Mouse (Mus musculus): ENCODE results near the gene Ppm1m.

Ppm1m gene

GRCm38 (mm10) chr9:106199535-106200272, at the start of gene Ppm1m:
Ppm1m (minus strand) TSS chr9:106199746.
- no peak for DNase-seq (ENCODE audit: low read depth, low spot score)

GRCm38 (mm10) chr9:106242813-106243488, 43.4 kb upstream of the Ppm1m start:
- no peak for DNase-seq (ENCODE audit: low read depth, low spot score)

- DNase-seq (ENCODE audit: low read depth, low spot score), result no peak
Measured at GRCm38 (mm10) chr9:106241541-106242164, 42.1 kb upstream of the Ppm1m start.

- no peak for DNase-seq (ENCODE audit: low read depth, low spot score)
Measured at GRCm38 (mm10) chr9:106237878-106238277, 38.3 kb upstream of the Ppm1m start.

GRCm38 (mm10) chr9:106237401-106237800, 37.9 kb upstream of the Ppm1m start:
- no peak for DNase-seq (ENCODE audit: low read depth, low spot score)

DNA sequence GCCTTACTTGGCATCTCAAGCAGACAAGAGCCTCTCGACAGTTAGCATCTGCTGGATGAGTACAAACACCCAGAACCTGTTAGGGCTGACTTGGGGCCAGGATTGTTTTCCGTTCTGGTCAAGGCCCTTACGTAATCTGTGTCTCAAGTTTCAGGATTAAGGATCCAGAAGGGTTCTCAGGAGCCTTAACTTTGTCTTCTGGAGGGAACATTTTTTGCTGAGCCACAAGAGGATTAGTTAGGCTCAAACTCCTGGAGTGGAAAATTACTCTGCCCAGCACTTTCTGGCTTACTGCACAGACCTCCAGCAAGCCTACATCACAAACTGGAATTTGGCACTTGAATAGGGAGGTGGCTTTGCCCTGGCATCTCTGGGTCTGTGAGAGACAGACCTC, 37.3 kb upstream of the Ppm1m start:
- no peak for DNase-seq (ENCODE audit: low read depth, low spot score)

GRCm38 (mm10) chr9:106236156-106236817, 36.7 kb upstream of the Ppm1m start:
- DNase-seq (ENCODE audit: low read depth, low spot score), result no peak

DNA sequence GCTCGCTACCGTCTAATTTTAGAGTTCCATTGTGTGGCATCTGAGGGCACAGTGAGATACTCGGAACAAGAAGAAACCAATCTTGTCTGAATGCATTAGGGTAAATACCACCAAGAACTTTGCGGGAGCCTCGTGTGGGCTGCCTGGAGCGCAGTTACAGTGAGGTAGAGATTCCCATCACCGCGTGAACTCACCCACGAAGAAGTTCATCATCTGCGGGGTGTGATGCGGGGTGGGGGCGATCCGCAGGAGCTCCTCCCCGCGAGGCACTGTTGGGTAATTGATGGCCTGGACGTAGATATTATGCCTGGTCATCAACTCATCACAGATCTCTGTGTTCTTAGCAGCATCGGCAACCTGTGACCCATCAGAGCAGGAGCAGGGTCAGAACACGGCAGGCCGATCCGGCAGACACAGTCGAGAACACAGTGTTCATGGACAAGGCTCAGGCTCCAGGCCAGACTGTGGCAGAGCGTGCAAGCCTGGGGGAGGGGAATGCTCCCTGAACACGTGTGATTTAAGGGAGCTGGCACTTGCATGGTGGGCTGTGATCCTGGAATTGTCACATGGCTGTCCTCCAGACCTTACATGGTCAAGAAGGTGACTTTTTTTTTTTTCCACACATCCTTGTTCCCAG, 35.8 kb upstream of the Ppm1m start:
- DNase-seq (ENCODE audit: low read depth, low spot score), result no peak

DNA sequence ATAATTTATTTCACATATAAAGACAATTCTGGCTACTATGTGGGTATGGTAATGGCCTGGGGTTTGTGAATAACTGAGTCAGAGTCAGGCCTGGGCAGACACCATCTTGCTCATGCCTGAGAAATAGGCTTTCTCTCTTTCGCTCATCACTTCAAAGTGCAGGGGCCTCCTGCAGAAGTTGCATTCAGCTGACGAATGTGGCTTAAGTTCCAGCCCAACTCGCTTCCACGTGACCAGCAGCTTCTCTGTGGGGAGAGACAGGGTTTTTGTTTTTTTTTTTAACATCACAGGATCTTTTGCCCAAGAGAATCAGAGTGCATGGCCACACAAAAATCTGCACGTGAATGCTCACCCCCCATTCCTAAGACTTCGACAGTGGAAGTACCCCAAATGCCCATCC, 34.4 kb upstream of the Ppm1m start:
- DNase-seq (ENCODE audit: low read depth, low spot score), result no peak

DNA sequence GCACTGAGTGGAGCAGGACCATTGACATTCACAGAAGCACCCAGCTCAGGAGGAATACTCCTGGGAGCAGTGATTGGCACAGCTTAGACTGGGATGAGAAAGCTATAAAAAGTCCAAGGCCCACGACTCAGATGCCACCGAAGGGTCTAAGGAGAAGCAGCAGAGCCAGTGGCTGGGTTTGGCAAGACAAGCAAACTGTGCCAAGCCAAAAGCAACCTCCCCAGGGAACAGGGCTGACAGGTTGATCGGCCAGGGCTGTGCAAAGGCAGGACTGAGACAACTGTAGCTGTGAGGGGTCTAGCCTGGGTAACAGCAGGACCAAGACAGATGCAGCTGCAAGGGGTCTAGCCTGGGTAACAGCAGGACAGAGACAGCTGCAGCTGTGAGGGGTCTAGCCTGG, 33.4 kb upstream of the Ppm1m start:
- no peak for DNase-seq (ENCODE audit: low read depth, low spot score)

DNA sequence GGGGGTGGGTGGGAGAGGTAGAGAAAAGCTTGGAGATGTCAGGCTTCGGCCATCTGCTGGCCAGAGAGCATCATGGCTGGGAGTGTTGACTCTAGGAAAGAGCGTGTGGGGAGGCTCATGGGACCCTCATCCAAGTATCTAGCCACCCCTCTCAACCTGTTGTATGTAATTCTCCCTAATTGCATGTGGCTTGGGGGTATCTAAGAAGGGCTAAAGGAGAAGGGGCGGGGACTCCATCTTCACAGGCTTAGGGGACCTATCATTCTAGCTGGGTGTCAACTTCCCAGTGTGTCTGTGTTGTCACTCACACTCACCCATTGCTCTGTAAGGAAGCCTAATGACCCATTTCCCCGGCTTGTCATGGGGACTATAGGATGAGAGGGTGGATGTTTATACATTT, 32.3 kb upstream of the Ppm1m start:
- no peak for DNase-seq (ENCODE audit: low read depth, low spot score)

DNA sequence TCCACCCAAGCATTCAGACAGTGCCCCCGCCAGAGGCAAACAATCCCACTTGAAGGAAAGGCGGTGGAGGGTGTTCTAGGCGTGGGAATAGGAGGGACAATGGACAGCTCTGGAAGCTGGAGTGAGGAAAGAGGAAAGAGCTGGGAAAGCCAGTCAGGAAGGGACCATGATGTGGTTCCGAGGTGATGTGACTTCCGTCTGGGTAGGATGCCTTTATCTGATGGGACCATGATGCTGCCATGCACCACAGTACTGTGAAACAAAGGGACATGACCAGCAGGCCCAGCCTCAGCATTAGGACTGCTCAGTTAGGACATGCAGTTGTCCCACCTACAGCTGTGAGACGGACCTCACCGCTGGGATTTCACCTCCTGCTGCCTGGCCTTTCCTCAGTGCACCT, 31.7 kb upstream of the Ppm1m start:
- no peak for DNase-seq (ENCODE audit: low read depth, low spot score)

- DNase-seq (ENCODE audit: low read depth, low spot score), result peak; percentile 42
Measured at GRCm38 (mm10) chr9:106230734-106231106, 31.2 kb upstream of the Ppm1m start.

DNA sequence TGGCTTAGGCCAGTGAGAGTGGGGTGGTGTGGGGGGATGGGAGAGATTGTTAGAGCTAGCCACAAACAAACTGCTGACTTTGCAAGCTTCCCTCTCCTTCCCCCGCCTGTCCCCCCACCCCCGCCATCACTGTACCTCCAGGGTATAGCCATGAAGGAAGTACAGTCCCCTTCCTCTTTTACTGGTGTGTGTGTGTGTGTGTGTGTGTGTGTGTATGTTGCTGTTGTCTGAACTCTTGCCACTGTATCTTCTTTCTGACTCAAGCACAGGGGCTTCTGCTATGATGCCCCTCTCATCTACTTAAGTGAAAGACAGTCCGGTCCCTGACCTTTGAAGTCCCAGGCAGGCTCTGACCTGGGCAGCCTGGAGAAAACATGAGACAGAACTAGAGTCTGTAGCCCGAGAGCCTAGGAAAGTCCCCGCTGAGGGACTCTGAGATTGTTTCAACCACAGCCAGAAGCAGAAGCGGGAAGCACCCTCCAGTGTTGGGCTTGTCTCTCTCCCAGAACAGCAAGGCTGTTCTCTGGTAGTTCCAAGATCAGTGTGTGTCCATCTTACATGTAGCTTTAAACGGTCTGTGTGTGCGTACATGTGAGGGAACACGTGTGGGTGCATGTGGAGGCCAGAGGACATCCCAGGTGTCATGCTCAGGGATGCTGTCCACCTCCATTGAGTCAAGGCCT, 30.6 kb upstream of the Ppm1m start:
- no peak for DNase-seq (ENCODE audit: low read depth, low spot score)

DNA sequence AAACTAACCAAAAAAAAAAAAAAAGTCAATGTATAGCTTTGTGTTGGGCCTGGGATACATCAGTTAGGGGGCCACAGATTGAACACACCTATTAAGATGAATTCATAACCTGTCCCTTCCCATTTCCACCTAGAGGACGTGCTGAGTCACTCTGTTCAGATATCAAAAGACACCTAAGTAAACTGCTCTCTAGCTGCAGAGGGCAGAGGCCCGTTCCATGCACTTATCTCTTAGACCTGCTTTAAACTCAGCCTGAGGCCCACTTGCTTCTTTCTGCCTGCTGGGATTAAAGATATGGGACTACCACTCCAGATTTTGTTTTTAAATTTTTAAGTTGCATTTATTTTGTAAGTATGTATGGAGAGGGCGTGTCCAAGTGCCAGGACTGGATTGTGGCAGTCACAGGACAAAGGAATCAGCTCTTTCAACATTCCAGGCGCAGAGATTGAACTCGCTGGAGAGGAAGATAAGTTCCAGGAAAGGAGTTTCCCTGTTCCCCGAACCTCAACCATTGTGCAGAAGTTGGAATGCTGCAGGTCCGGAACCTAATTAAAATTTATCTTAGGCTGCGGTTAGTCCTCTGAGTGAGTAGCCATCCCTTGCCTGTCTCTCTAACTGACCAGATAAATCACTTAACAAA, 28.4 kb upstream of the Ppm1m start:
- peak; percentile 50 for DNase-seq (ENCODE audit: low read depth, low spot score)

DNA sequence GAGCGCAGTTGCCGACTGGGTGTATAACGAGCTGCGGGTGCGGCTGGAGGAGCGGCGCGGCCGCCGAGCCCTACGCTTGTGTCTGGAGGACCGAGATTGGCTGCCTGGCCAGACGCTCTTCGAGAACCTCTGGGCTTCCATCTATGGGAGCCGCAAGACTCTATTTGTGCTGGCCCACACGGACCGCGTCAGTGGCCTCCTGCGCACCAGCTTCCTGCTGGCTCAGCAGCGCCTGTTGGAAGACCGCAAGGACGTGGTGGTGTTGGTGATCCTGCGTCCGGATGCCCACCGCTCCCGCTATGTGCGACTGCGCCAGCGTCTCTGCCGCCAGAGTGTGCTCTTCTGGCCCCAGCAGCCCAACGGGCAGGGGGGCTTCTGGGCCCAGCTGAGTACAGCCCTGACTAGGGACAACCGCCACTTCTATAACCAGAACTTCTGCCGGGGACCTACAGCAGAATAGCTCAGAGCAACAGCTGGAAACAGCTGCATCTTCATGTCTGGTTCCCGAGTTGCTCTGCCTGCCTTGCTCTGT, 26.7 kb upstream of the Ppm1m start:
- DNase-seq (ENCODE audit: low read depth, low spot score), result peak; percentile 66

GRCm38 (mm10) chr9:106225469-106226150, 26.1 kb upstream of the Ppm1m start:
- DNase-seq (ENCODE audit: low read depth, low spot score), result peak; percentile 37

GRCm38 (mm10) chr9:106222994-106223393, 23.4 kb upstream of the Ppm1m start:
- DNase-seq (ENCODE audit: low read depth, low spot score), result no peak

- DNase-seq (ENCODE audit: low read depth, low spot score), result no peak
Measured at GRCm38 (mm10) chr9:106222261-106222851, 22.8 kb upstream of the Ppm1m start, which contains the start of gene Tlr9. Tlr9 (plus strand) TSS chr9:106222598.

Data from ZHBTc4 (cell line).